Mouse (Mus musculus): ENCODE measurements around the gene Stxbp5. TPM values are rescaled to one million over a fixed set of nuclear protein-coding genes. Genes with fewer than 3 reads are reported as not detected.

Stxbp5 gene
- 2.8 and 3.3 TPM in 2 replicates for polyA plus RNA-seq (2015; fragmentation: Nextera tagmentation; extraction: Ambion mirVana)

DNA sequence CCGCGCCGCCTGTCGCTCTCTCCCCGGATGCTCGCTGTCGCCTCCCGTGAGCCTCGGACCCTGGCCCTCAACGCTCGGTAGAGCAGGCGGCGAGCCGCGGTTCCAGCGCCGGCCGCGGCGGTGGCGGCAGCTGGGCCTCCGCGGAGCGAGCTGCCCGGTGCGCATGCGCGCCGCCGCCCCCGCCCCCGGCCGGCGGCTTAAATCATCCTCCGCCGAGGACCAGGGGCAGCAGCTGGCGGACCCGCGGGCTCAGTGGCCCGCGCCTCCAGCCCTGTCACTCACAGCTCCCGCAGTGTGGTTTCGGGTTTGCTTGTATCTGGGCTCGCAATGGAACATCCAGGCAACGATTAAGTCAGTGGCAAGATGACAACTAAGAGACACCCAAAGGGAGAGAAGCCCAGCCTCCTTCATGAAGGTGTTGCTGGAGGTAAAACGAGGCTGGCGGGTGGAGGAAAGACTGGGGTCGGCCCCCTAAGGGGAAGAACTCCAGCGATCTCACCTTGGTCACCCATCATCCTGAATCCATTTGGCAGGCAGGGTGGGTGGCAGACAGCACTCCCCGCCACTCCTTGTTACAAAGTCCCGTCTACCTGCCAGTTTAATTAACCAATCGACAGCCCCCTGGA, at the start of gene Stxbp5:
Gene Stxbp5, minus strand, starts transcription at position 9 of the 626 bp plus-strand sequence.
- Histone ChIP-seq H3K4me1 (replicated peaks; ENCODE audit: control insufficient read depth, insufficient read depth) (0 out of 2 replicates have a peak, but pooled peaks cover 2% of the 10 kb centered on the region), H3K9me3 (ENCODE audit: control insufficient read depth, low read length) (no peaks in the 10 kb centered on the region), H3K27me3 (ENCODE audit: control insufficient read depth, insufficient read depth, low read length) (no peaks in the 10 kb centered on the region), H3K36me3 (ENCODE audit: control insufficient read depth, insufficient read depth, low read length) (no peaks in the 10 kb centered on the region), H3K4me3 (ENCODE audit: low read depth, low read length) (peak within 1 kb of the TSS; percentile 84), H3K27ac (replicated peaks) (peak within 1 kb of the TSS; percentile 96), H3K9ac (ENCODE audit: low read length) (peak within 1 kb of the TSS; percentile 89), H3K4me2 (replicated peaks; ENCODE audit: low read depth) (peak within 1 kb of the TSS; percentile 95)
- peak; percentile 80 for DNase-seq (ENCODE audit: low spot score)
- TF ChIP-seq EP300 (optimal IDR thresholded peaks at IDR 0.05) (no peak), CTCF (IDR thresholded peaks at IDR 0.05; ENCODE audit: low read depth) (no peak)
- under 1% methylated on average over 29 of the region's 52 CpGs for WGBS
- peak; percentile 80 for ATAC-seq (ENCODE audit: low FRiP score, low TSS enrichment)

DNA sequence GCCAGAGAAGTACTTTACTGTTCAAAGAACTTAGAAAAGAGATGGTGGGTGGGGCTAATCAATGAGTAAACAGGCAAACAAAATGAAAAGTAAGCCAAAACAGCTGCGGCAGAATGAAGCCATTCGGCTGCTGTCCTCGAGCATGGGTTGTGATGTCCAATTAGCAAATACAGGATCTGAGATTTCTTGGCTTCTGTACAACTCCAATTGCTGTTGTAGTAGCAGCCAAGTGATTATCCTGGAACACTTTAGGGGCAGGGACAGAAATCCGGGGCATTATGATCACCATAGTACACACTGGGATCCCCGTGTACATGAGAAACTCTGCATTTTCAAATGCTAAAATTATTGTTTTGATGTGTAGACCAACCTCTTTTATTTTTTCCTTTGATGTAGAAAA, 11.5 kb upstream of the Stxbp5 start:
- 57% methylated on average over 5 of the region's 5 CpGs for WGBS

GRCm38 (mm10) chr10:9907919-9908502, 7.1 kb upstream of the Stxbp5 start:
- Histone ChIP-seq H3K9me3 (ENCODE audit: control insufficient read depth, low read length) (no peaks in the 10 kb centered on the region), H3K27ac (replicated peaks) (no peak overlapping the region), H3K4me1 (replicated peaks; ENCODE audit: control insufficient read depth, insufficient read depth) (no peaks in the 10 kb centered on the region), H3K4me2 (replicated peaks; ENCODE audit: low read depth) (no peak overlapping the region), H3K36me3 (ENCODE audit: control insufficient read depth, insufficient read depth, low read length) (no peaks in the 10 kb centered on the region), H3K9ac (ENCODE audit: low read length) (no peak overlapping the region), H3K4me3 (ENCODE audit: low read depth, low read length) (no peak overlapping the region), H3K27me3 (ENCODE audit: control insufficient read depth, insufficient read depth, low read length) (no peaks in the 10 kb centered on the region)
- DNase-seq (ENCODE audit: low spot score): no peak
- TF ChIP-seq CTCF (IDR thresholded peaks at IDR 0.05; ENCODE audit: low read depth) (no peak), EP300 (optimal IDR thresholded peaks at IDR 0.05) (no peak)
- 67% methylated on average over 8 of the region's 8 CpGs for WGBS
- ATAC-seq (ENCODE audit: low FRiP score, low TSS enrichment): no peak

More for the DNA sequence above, 11.5 kb upstream of the Stxbp5 start:
- H3K27me3 ChIP-seq (ENCODE audit: control insufficient read depth, insufficient read depth, low read length): no peaks in the 10 kb centered on the region
- H3K4me1 ChIP-seq (replicated peaks; ENCODE audit: control insufficient read depth, insufficient read depth): no peaks in the 10 kb centered on the region
- no peak overlapping the region for H3K9ac ChIP-seq (ENCODE audit: low read length)
- ATAC-seq (ENCODE audit: low FRiP score, low TSS enrichment): no peak
- H3K36me3 ChIP-seq (ENCODE audit: control insufficient read depth, insufficient read depth, low read length): no peaks in the 10 kb centered on the region
- no peak overlapping the region for H3K4me2 ChIP-seq (replicated peaks; ENCODE audit: low read depth)
- no peak overlapping the region for H3K27ac ChIP-seq (replicated peaks)
- TF ChIP-seq CTCF (IDR thresholded peaks at IDR 0.05; ENCODE audit: low read depth): no peak
- no peak for TF ChIP-seq EP300 (optimal IDR thresholded peaks at IDR 0.05)
- no peak overlapping the region for H3K4me3 ChIP-seq (ENCODE audit: low read depth, low read length)
- H3K9me3 ChIP-seq (ENCODE audit: control insufficient read depth, low read length): no peaks in the 10 kb centered on the region
- DNase-seq (ENCODE audit: low spot score): no peak

DNA sequence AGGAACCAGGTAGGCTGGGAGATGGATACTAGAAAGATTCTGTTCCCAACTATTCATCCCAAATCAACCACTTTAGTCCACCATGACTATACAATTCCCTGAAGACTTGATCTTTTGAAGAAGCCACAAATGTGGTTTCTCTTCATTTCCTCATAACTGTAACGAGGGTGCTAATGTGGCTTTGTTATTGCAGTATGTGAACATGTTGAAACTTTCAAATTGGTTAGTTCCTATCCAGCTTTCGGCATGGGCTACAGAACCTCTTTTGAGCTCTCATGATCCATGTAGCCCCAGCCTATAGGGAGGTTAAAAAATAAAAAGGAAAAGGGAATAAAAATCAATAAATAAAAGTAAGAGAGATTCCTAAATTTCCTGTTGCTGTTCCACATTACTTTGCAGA, 6.6 kb upstream of the Stxbp5 start:
- H3K27ac ChIP-seq (replicated peaks): no peak overlapping the region
- H3K4me2 ChIP-seq (replicated peaks; ENCODE audit: low read depth): no peak overlapping the region
- H3K36me3 ChIP-seq (ENCODE audit: control insufficient read depth, insufficient read depth, low read length): no peaks in the 10 kb centered on the region
- ATAC-seq (ENCODE audit: low FRiP score, low TSS enrichment) (no peak), DNase-seq (ENCODE audit: low spot score) (no peak)
- 85% methylated on average over 2 of the region's 2 CpGs for WGBS
- no peaks in the 10 kb centered on the region for H3K27me3 ChIP-seq (ENCODE audit: control insufficient read depth, insufficient read depth, low read length)
- H3K4me3 ChIP-seq (ENCODE audit: low read depth, low read length): no peak overlapping the region
- H3K9ac ChIP-seq (ENCODE audit: low read length): no peak overlapping the region
- H3K9me3 ChIP-seq (ENCODE audit: control insufficient read depth, low read length): no peaks in the 10 kb centered on the region
- H3K4me1 ChIP-seq (replicated peaks; ENCODE audit: control insufficient read depth, insufficient read depth): no peaks in the 10 kb centered on the region
- TF ChIP-seq EP300 (optimal IDR thresholded peaks at IDR 0.05): no peak
- no peak for TF ChIP-seq CTCF (IDR thresholded peaks at IDR 0.05; ENCODE audit: low read depth)

- Histone ChIP-seq H3K9me3 (ENCODE audit: control insufficient read depth, low read length) (no peaks in the 10 kb centered on the region), H3K4me3 (ENCODE audit: low read depth, low read length) (no peak overlapping the region), H3K9ac (ENCODE audit: low read length) (no peak overlapping the region), H3K27me3 (ENCODE audit: control insufficient read depth, insufficient read depth, low read length) (no peaks in the 10 kb centered on the region), H3K36me3 (ENCODE audit: control insufficient read depth, insufficient read depth, low read length) (no peaks in the 10 kb centered on the region), H3K4me2 (replicated peaks; ENCODE audit: low read depth) (no peak overlapping the region), H3K27ac (replicated peaks) (no peak overlapping the region), H3K4me1 (replicated peaks; ENCODE audit: control insufficient read depth, insufficient read depth) (no peaks in the 10 kb centered on the region)
- DNase-seq (ENCODE audit: low spot score): no peak
- no peak for ATAC-seq (ENCODE audit: low FRiP score, low TSS enrichment)
- TF ChIP-seq CTCF (IDR thresholded peaks at IDR 0.05; ENCODE audit: low read depth) (no peak), EP300 (optimal IDR thresholded peaks at IDR 0.05) (no peak)
- WGBS: 55% methylated on average over 3 of the region's 3 CpGs
Observed at GRCm38 (mm10) chr10:9906185-9906584, 5.3 kb upstream of the Stxbp5 start.

DNA sequence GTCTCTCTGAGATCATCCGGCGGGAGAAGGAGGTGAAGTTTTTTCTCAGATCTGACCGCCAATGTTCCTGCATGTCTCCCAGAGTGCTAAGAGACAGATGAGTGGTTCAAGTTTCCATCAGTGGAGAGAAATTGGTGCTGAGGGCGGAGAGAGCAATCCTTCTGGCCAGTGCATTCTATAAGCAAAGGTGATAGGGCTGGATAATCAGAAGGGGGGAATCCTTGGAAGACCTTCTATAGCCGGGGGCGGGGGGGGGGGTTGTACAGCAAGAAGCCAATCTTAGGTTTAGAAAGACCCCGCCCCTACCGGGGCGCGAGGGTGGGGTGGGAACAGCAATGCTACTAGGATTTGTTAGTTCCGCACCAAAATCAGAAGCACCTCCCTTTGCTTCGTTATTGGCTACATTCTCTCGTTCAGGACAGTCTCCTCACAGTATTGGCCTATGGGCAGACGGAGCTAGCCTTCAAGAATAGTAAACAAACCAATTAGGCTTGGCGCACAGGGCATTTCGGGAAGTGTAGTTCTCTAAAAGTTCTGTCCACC, 889 bp upstream of the Stxbp5 start:
- ATAC-seq (ENCODE audit: low FRiP score, low TSS enrichment): peak; percentile 95
- DNase-seq (ENCODE audit: low spot score): peak; percentile 78
- no peaks in the 10 kb centered on the region for H3K27me3 ChIP-seq (ENCODE audit: control insufficient read depth, insufficient read depth, low read length)
- TF ChIP-seq EP300 (optimal IDR thresholded peaks at IDR 0.05) (no peak), CTCF (IDR thresholded peaks at IDR 0.05; ENCODE audit: low read depth) (no peak)
- peak overlapping the region; percentile 89; the same call in 1 of the 2 replicates for H3K9ac ChIP-seq (ENCODE audit: low read length)
- no peaks in the 10 kb centered on the region for H3K36me3 ChIP-seq (ENCODE audit: control insufficient read depth, insufficient read depth, low read length)
- WGBS: 1% methylated on average over 16 of the region's 16 CpGs
- H3K27ac ChIP-seq (replicated peaks): peak overlapping the region; percentile 96
- peak overlapping the region; percentile 84 for H3K4me3 ChIP-seq (ENCODE audit: low read depth, low read length)
- H3K9me3 ChIP-seq (ENCODE audit: control insufficient read depth, low read length): no peaks in the 10 kb centered on the region
- 0 out of 2 replicates have a peak, but pooled peaks cover 2% of the 10 kb centered on the region for H3K4me1 ChIP-seq (replicated peaks; ENCODE audit: control insufficient read depth, insufficient read depth)
- H3K4me2 ChIP-seq (replicated peaks; ENCODE audit: low read depth): peak overlapping the region; percentile 95

Measured in stomach, postnatal 0 days (tissue).